Mouse (Mus musculus) gastrocnemius, postnatal 25 days (tissue): ENCODE results near the gene Zfp91. TPM values are rescaled to one million over a fixed set of nuclear protein-coding genes. Genes with fewer than 3 reads are reported as not detected.

Experiments used
- total RNA-seq, 2 experiments: library from RNA; stranded (reverse); gene quantifications; 1 replicate in 1 of 2; 2 replicates in 1 of 2; pipeline ENCODE4 v1.2.3; 2021

The Zfp91 gene
- total RNA-seq, 2 experiments from 2014 or later, result 82.9 to 97.8 TPM

Other genes with a start within 250 kb of the Zfp91 start
- gene Gm4952, start 196.2 kb downstream of the Zfp91 start, total RNA-seq, result not detected
- gene Glyat, start 162.8 kb downstream of the Zfp91 start, total RNA-seq, result not detected
- not detected for gene Olfr1442, start 125.7 kb downstream of the Zfp91 start, total RNA-seq
- gene Olfr1443, start 118.0 kb downstream of the Zfp91 start, total RNA-seq, result not detected
- not detected for gene Keg1, start 100.3 kb downstream of the Zfp91 start, total RNA-seq
- 1 to 10 TPM; 3.2 to 3.4 TPM for gene Cntf, start 30.5 kb downstream of the Zfp91 start, total RNA-seq
- gene Lpxn, start 67 bp upstream of the Zfp91 start, total RNA-seq, result under 1 TPM; 0.36 to 0.38 TPM
- not detected for gene Gm5244, start 50.6 kb upstream of the Zfp91 start, total RNA-seq
- gene Olfr1444, start 61.2 kb upstream of the Zfp91 start, total RNA-seq, result not detected
- not detected for gene Olfr1445, start 87.7 kb upstream of the Zfp91 start, total RNA-seq
- gene Olfr1446, start 97.4 kb upstream of the Zfp91 start, total RNA-seq, result not detected
- not detected for gene Olfr1447, start 107.6 kb upstream of the Zfp91 start, total RNA-seq
- gene Olfr1448, start 128.3 kb upstream of the Zfp91 start, total RNA-seq, result not detected
- gene Olfr1449, start 134.7 kb upstream of the Zfp91 start, total RNA-seq, result not detected
- not detected for gene Olfr1450, start 154.1 kb upstream of the Zfp91 start, total RNA-seq
- not detected for gene Olfr1451, start 198.9 kb upstream of the Zfp91 start, total RNA-seq
- not detected for gene Olfr1453, start 232.2 kb upstream of the Zfp91 start, total RNA-seq